Mouse (Mus musculus): Measurements from ENCODE around the gene Brpf1. TPM values are rescaled to one million over a fixed set of nuclear protein-coding genes. Genes with fewer than 3 reads are reported as not detected.

Brpf1 gene
- 6.5 and 6.6 TPM in 2 replicates for polyA plus RNA-seq (2015; fragmentation: Nextera tagmentation; extraction: Ambion mirVana)

- H3K27ac ChIP-seq (replicated peaks), result peak within 1 kb of the TSS; percentile 100
- 0 out of 2 replicates have a peak, but pooled peaks cover 3% of the 10 kb centered on the region for H3K4me1 ChIP-seq (replicated peaks; ENCODE audit: control insufficient read depth, insufficient read depth)
- peak within 1 kb of the TSS; percentile 92 for H3K4me3 ChIP-seq (ENCODE audit: low read depth, low read length)
- H3K4me2 ChIP-seq (replicated peaks; ENCODE audit: low read depth), result peak within 1 kb of the TSS; percentile 87
- 0 out of 2 replicates have a peak, but pooled peaks cover 2% of the 10 kb centered on the region for H3K36me3 ChIP-seq (ENCODE audit: control insufficient read depth, insufficient read depth, low read length)
- no peak for DNase-seq (ENCODE audit: low spot score)
- H3K27me3 ChIP-seq (ENCODE audit: control insufficient read depth, insufficient read depth, low read length), result no peaks in the 10 kb centered on the region
- peak within 1 kb of the TSS; percentile 96 for H3K9ac ChIP-seq (ENCODE audit: low read length)
- H3K9me3 ChIP-seq (ENCODE audit: control insufficient read depth, low read length), result no peaks in the 10 kb centered on the region
- TF ChIP-seq EP300 (optimal IDR thresholded peaks at IDR 0.05) (no peak), CTCF (IDR thresholded peaks at IDR 0.05; ENCODE audit: low read depth) (no peak)
- peak; percentile 54 for ATAC-seq (ENCODE audit: low FRiP score, low TSS enrichment)
- 0% methylated on average over 32 of the region's 32 CpGs for WGBS
Measured at GRCm38 (mm10) chr6:113306986-113307349, at the start of gene Brpf1. TSS of gene Brpf1 (plus strand) at chr6:113307137.

DNA sequence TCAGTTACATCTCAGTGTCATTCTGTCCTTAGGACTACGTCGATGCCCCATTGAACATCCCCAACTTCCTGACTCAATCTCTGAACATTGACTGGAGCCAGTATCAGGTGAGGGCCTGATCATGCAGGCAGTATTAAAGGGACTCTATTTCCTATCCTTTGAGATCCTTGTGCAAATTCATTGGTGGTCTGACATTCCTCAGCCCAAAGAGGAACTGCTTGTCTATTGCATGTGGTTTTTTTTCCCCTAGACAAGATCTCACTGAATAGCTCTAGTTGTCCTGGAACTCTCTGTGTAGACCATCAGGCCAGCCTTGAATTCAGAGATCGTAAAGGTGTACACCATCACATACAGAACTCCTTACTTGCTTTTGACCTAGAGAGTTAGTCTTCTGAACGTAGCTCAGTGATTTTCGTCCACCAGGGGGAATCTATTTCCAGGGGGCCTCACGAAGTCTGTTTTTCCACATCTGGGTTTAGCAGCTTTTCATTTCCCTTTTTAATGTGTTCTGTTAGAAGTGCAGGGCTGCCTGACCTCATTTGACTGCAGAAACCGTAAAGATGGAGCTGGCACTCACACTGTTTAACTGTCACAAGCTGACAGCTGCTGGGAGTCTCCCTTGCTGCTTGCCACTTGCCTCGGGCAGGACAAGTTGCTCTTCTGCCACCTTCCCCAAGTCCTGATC lies 45.6 kb upstream of the Brpf1 start:
- peaks cover 33% of the 10 kb centered on the region for H3K36me3 ChIP-seq (ENCODE audit: control insufficient read depth, insufficient read depth, low read length)

DNA sequence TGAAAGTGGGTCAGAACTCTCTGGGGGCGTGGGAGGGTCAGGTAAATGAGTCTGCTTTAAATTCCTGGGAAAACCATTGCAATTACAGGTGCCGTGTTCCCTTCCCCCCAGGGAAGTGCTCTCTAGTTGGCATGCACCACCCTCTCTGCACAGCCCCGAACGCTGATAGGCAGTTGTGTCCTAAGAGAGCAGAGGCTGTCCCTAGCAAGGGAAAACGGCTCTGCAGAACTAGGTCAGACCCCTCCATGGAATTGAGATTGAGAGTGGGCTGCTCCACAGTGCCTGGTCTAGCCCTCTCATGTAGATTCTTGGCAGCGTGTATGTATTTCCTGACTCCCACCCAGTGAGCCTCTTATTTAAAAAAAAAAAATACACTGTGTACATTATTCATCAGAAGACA lies 43.4 kb upstream of the Brpf1 start:
- H3K36me3 ChIP-seq (ENCODE audit: control insufficient read depth, insufficient read depth, low read length), result peaks cover 36% of the 10 kb centered on the region
- H3K27ac ChIP-seq (replicated peaks), result no peak overlapping the region
- DNase-seq (ENCODE audit: low spot score) (no peak), ATAC-seq (ENCODE audit: low FRiP score, low TSS enrichment) (no peak)
- H3K27me3 ChIP-seq (ENCODE audit: control insufficient read depth, insufficient read depth, low read length), result no peaks in the 10 kb centered on the region
- no peaks in the 10 kb centered on the region for H3K9me3 ChIP-seq (ENCODE audit: control insufficient read depth, low read length)
- no peak for TF ChIP-seq CTCF (IDR thresholded peaks at IDR 0.05; ENCODE audit: low read depth)
- TF ChIP-seq EP300 (optimal IDR thresholded peaks at IDR 0.05), result no peak
- WGBS, result 93% methylated on average over 6 of the region's 6 CpGs
- no peak overlapping the region for H3K4me3 ChIP-seq (ENCODE audit: low read depth, low read length)
- no peaks in the 10 kb centered on the region for H3K4me1 ChIP-seq (replicated peaks; ENCODE audit: control insufficient read depth, insufficient read depth)
- H3K4me2 ChIP-seq (replicated peaks; ENCODE audit: low read depth), result no peak overlapping the region
- no peak overlapping the region for H3K9ac ChIP-seq (ENCODE audit: low read length)

More for the DNA sequence above, 45.6 kb upstream of the Brpf1 start:
- no peak overlapping the region for H3K4me2 ChIP-seq (replicated peaks; ENCODE audit: low read depth)
- TF ChIP-seq CTCF (IDR thresholded peaks at IDR 0.05; ENCODE audit: low read depth) (no peak), EP300 (optimal IDR thresholded peaks at IDR 0.05) (no peak)
- no peaks in the 10 kb centered on the region for H3K27me3 ChIP-seq (ENCODE audit: control insufficient read depth, insufficient read depth, low read length)
- no peak overlapping the region for H3K27ac ChIP-seq (replicated peaks)
- H3K4me1 ChIP-seq (replicated peaks; ENCODE audit: control insufficient read depth, insufficient read depth), result no peaks in the 10 kb centered on the region
- no peak overlapping the region for H3K4me3 ChIP-seq (ENCODE audit: low read depth, low read length)
- ATAC-seq (ENCODE audit: low FRiP score, low TSS enrichment), result no peak
- no peak for DNase-seq (ENCODE audit: low spot score)
- H3K9me3 ChIP-seq (ENCODE audit: control insufficient read depth, low read length), result no peaks in the 10 kb centered on the region
- H3K9ac ChIP-seq (ENCODE audit: low read length), result no peak overlapping the region
- 81% methylated on average over 8 of the region's 8 CpGs for WGBS

DNA sequence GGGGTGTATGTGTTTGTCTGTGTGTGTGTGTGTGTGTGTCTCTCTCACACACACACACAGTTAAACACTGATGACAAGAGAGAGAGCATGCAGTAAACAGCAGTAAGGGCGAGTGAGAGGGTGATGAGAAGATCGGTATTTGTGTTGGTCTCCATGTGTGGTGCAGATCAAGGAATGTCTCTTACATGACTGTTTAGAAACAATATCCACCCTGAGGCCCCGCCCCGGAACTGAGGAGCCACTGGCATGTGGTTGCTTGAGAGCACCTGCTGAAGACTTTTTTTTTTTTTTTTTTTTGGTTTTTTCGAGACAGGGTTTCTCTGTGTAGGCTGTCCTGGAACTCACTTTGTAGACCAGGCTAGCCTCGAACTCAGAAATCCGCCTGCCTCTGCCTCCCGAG lies 42.5 kb upstream of the Brpf1 start:
- Histone ChIP-seq H3K4me2 (replicated peaks; ENCODE audit: low read depth) (no peak overlapping the region), H3K36me3 (ENCODE audit: control insufficient read depth, insufficient read depth, low read length) (peaks cover 36% of the 10 kb centered on the region), H3K4me3 (ENCODE audit: low read depth, low read length) (no peak overlapping the region), H3K9ac (ENCODE audit: low read length) (no peak overlapping the region), H3K9me3 (ENCODE audit: control insufficient read depth, low read length) (no peaks in the 10 kb centered on the region), H3K27ac (replicated peaks) (no peak overlapping the region), H3K27me3 (ENCODE audit: control insufficient read depth, insufficient read depth, low read length) (no peaks in the 10 kb centered on the region), H3K4me1 (replicated peaks; ENCODE audit: control insufficient read depth, insufficient read depth) (no peaks in the 10 kb centered on the region)
- ATAC-seq (ENCODE audit: low FRiP score, low TSS enrichment), result no peak
- no peak for TF ChIP-seq EP300 (optimal IDR thresholded peaks at IDR 0.05)
- TF ChIP-seq CTCF (IDR thresholded peaks at IDR 0.05; ENCODE audit: low read depth), result no peak
- DNase-seq (ENCODE audit: low spot score), result no peak
- WGBS, result 89% methylated on average over 8 of the region's 8 CpGs

- peaks cover 39% of the 10 kb centered on the region for H3K36me3 ChIP-seq (ENCODE audit: control insufficient read depth, insufficient read depth, low read length)
Measured at GRCm38 (mm10) chr6:113266996-113267655, 39.8 kb upstream of the Brpf1 start.

GRCm38 (mm10) chr6:113267988-113268387 lies 38.9 kb upstream of the Brpf1 start:
- Histone ChIP-seq H3K27me3 (ENCODE audit: control insufficient read depth, insufficient read depth, low read length) (no peaks in the 10 kb centered on the region), H3K36me3 (ENCODE audit: control insufficient read depth, insufficient read depth, low read length) (peaks cover 36% of the 10 kb centered on the region), H3K9me3 (ENCODE audit: control insufficient read depth, low read length) (no peaks in the 10 kb centered on the region), H3K4me2 (replicated peaks; ENCODE audit: low read depth) (no peak overlapping the region), H3K4me3 (ENCODE audit: low read depth, low read length) (no peak overlapping the region), H3K27ac (replicated peaks) (no peak overlapping the region), H3K9ac (ENCODE audit: low read length) (no peak overlapping the region), H3K4me1 (replicated peaks; ENCODE audit: control insufficient read depth, insufficient read depth) (no peaks in the 10 kb centered on the region)
- DNase-seq (ENCODE audit: low spot score) (no peak), ATAC-seq (ENCODE audit: low FRiP score, low TSS enrichment) (no peak)
- TF ChIP-seq CTCF (IDR thresholded peaks at IDR 0.05; ENCODE audit: low read depth) (no peak), EP300 (optimal IDR thresholded peaks at IDR 0.05) (no peak)
- 94% methylated on average over 1 of the region's 1 CpGs for WGBS

More at GRCm38 (mm10) chr6:113266996-113267655, 39.8 kb upstream of the Brpf1 start:
- H3K4me3 ChIP-seq (ENCODE audit: low read depth, low read length), result no peak overlapping the region
- H3K4me1 ChIP-seq (replicated peaks; ENCODE audit: control insufficient read depth, insufficient read depth), result no peaks in the 10 kb centered on the region
- 89% methylated on average over 7 of the region's 7 CpGs for WGBS
- ATAC-seq (ENCODE audit: low FRiP score, low TSS enrichment), result no peak
- no peak for TF ChIP-seq CTCF (IDR thresholded peaks at IDR 0.05; ENCODE audit: low read depth)
- TF ChIP-seq EP300 (optimal IDR thresholded peaks at IDR 0.05), result no peak
- DNase-seq (ENCODE audit: low spot score), result no peak
- no peak overlapping the region for H3K4me2 ChIP-seq (replicated peaks; ENCODE audit: low read depth)
- H3K9ac ChIP-seq (ENCODE audit: low read length), result no peak overlapping the region
- H3K27me3 ChIP-seq (ENCODE audit: control insufficient read depth, insufficient read depth, low read length), result no peaks in the 10 kb centered on the region
- no peaks in the 10 kb centered on the region for H3K9me3 ChIP-seq (ENCODE audit: control insufficient read depth, low read length)
- no peak overlapping the region for H3K27ac ChIP-seq (replicated peaks)
